Mouse (Mus musculus): ENCODE measurements around the gene Ptbp1. TPM values are rescaled to one million over a fixed set of nuclear protein-coding genes. Genes with fewer than 3 reads are reported as not detected.

Ptbp1 gene
- polyA plus RNA-seq, 1 experiment from 2014 or later = 141 TPM

- peaks cover 3% of the 10 kb centered on the region; the same call in 1 of the 2 replicates for H3K36me3 ChIP-seq (ENCODE audit: control insufficient read depth, insufficient read depth, low read length)
- ATAC-seq (ENCODE audit: low FRiP score) (no peak), DNase-seq (ENCODE audit: low spot score) (no peak)
- no peak overlapping the region for H3K4me2 ChIP-seq (replicated peaks; ENCODE audit: low read depth, low read length)
- WGBS = 90% methylated on average over 9 of the region's 9 CpGs
- H3K4me3 ChIP-seq (ENCODE audit: low read depth, low read length) = no peak overlapping the region
- no peaks in the 10 kb centered on the region for H3K4me1 ChIP-seq (replicated peaks; ENCODE audit: control insufficient read depth, insufficient read depth, low read length)
- no peak overlapping the region for H3K9ac ChIP-seq (ENCODE audit: low read depth, low read length)
- H3K27me3 ChIP-seq (ENCODE audit: control insufficient read depth, insufficient read depth, low read length) = no peaks in the 10 kb centered on the region; the same call in 1 of the 2 replicates
- no peaks in the 10 kb centered on the region for H3K9me3 ChIP-seq (ENCODE audit: control insufficient read depth, low read length)
- no peak overlapping the region for H3K27ac ChIP-seq (ENCODE audit: low read depth, low read length)
These were observed 52.5 kb downstream of the Ptbp1 start for GRCm38 (mm10) chr10:79906712-79907111.

- H3K4me3 ChIP-seq (ENCODE audit: low read depth, low read length) = no peak overlapping the region
- no peak overlapping the region for H3K27ac ChIP-seq (ENCODE audit: low read depth, low read length)
These were observed 53.2 kb downstream of the Ptbp1 start for GRCm38 (mm10) chr10:79907415-79907814.

GRCm38 (mm10) chr10:79908167-79909091 lies 54.2 kb downstream of the Ptbp1 start, which contains the start of gene Med16:
TSS of gene Med16 (minus strand) at chr10:79908923.
- H3K36me3 ChIP-seq (ENCODE audit: control insufficient read depth, insufficient read depth, low read length) = no peaks in the 10 kb centered on the region
- WGBS = 2% methylated on average over 52 of the region's 52 CpGs

More at GRCm38 (mm10) chr10:79907415-79907814, 53.2 kb downstream of the Ptbp1 start:
- Histone ChIP-seq H3K9me3 (ENCODE audit: control insufficient read depth, low read length) (no peaks in the 10 kb centered on the region), H3K9ac (ENCODE audit: low read depth, low read length) (no peak overlapping the region), H3K36me3 (ENCODE audit: control insufficient read depth, insufficient read depth, low read length) (peaks cover 3% of the 10 kb centered on the region; the same call in 1 of the 2 replicates), H3K4me2 (replicated peaks; ENCODE audit: low read depth, low read length) (no peak overlapping the region), H3K27me3 (ENCODE audit: control insufficient read depth, insufficient read depth, low read length) (no peaks in the 10 kb centered on the region; the same call in 1 of the 2 replicates), H3K4me1 (replicated peaks; ENCODE audit: control insufficient read depth, insufficient read depth, low read length) (no peaks in the 10 kb centered on the region)
- 95% methylated on average over 10 of the region's 10 CpGs for WGBS
- DNase-seq (ENCODE audit: low spot score) (no peak), ATAC-seq (ENCODE audit: low FRiP score) (no peak)

GRCm38 (mm10) chr10:79909092-79909922 lies 55.1 kb downstream of the Ptbp1 start:
- no peaks in the 10 kb centered on the region for H3K9me3 ChIP-seq (ENCODE audit: control insufficient read depth, low read length)
- peak overlapping the region; percentile 96 for H3K27ac ChIP-seq (ENCODE audit: low read depth, low read length)
- H3K4me3 ChIP-seq (ENCODE audit: low read depth, low read length) = no peak overlapping the region
- H3K36me3 ChIP-seq (ENCODE audit: control insufficient read depth, insufficient read depth, low read length) = no peaks in the 10 kb centered on the region
- 24% methylated on average over 14 of the region's 14 CpGs for WGBS
- no peak overlapping the region; the same call in 1 of the 2 replicates for H3K4me2 ChIP-seq (replicated peaks; ENCODE audit: low read depth, low read length)
- DNase-seq (ENCODE audit: low spot score) = peak; percentile 57
- ATAC-seq (ENCODE audit: low FRiP score) = peak; percentile 60; the same call in 1 of the 2 replicates
- H3K27me3 ChIP-seq (ENCODE audit: control insufficient read depth, insufficient read depth, low read length) = no peaks in the 10 kb centered on the region
- H3K4me1 ChIP-seq (replicated peaks; ENCODE audit: control insufficient read depth, insufficient read depth, low read length) = no peaks in the 10 kb centered on the region
- no peak overlapping the region; the same call in 1 of the 2 replicates for H3K9ac ChIP-seq (ENCODE audit: low read depth, low read length)

More at GRCm38 (mm10) chr10:79908167-79909091, 54.2 kb downstream of the Ptbp1 start, which contains the start of gene Med16:
- Histone ChIP-seq H3K4me2 (replicated peaks; ENCODE audit: low read depth, low read length) (peak within 1 kb of the TSS; percentile 42), H3K4me3 (ENCODE audit: low read depth, low read length) (peak within 1 kb of the TSS; percentile 65), H3K4me1 (replicated peaks; ENCODE audit: control insufficient read depth, insufficient read depth, low read length) (no peaks in the 10 kb centered on the region), H3K27ac (ENCODE audit: low read depth, low read length) (peak within 1 kb of the TSS; percentile 96), H3K27me3 (ENCODE audit: control insufficient read depth, insufficient read depth, low read length) (no peaks in the 10 kb centered on the region), H3K9ac (ENCODE audit: low read depth, low read length) (peak within 1 kb of the TSS; percentile 85), H3K9me3 (ENCODE audit: control insufficient read depth, low read length) (no peaks in the 10 kb centered on the region)
- ATAC-seq (ENCODE audit: low FRiP score) (peak; percentile 95), DNase-seq (ENCODE audit: low spot score) (peak; percentile 97)

- DNase-seq (ENCODE audit: low spot score) = no peak
- no peak within 1 kb of the TSS for H3K27ac ChIP-seq (ENCODE audit: low read depth, low read length)
- no peaks in the 10 kb centered on the region for H3K27me3 ChIP-seq (ENCODE audit: control insufficient read depth, insufficient read depth, low read length)
- 0 out of 2 replicates have a peak, but pooled peaks cover 4% of the 10 kb centered on the region for H3K4me1 ChIP-seq (replicated peaks; ENCODE audit: control insufficient read depth, insufficient read depth, low read length)
- WGBS = 92% methylated on average over 4 of the region's 4 CpGs
- no peak within 1 kb of the TSS for H3K4me2 ChIP-seq (replicated peaks; ENCODE audit: low read depth, low read length)
- no peak within 1 kb of the TSS for H3K9ac ChIP-seq (ENCODE audit: low read depth, low read length)
- H3K9me3 ChIP-seq (ENCODE audit: control insufficient read depth, low read length) = no peaks in the 10 kb centered on the region
- ATAC-seq (ENCODE audit: low FRiP score) = no peak
- H3K4me3 ChIP-seq (ENCODE audit: low read depth, low read length) = no peak within 1 kb of the TSS
- no peaks in the 10 kb centered on the region for H3K36me3 ChIP-seq (ENCODE audit: control insufficient read depth, insufficient read depth, low read length)
These were observed 56.3 kb downstream of the Ptbp1 start, which contains the start of gene Gm26602 for GRCm38 (mm10) chr10:79910556-79910955. TSS of gene Gm26602 (plus strand) at chr10:79910856.

- no peak overlapping the region for H3K9ac ChIP-seq (ENCODE audit: low read depth, low read length)
- no peaks in the 10 kb centered on the region for H3K9me3 ChIP-seq (ENCODE audit: control insufficient read depth, low read length)
- H3K27ac ChIP-seq (ENCODE audit: low read depth, low read length) = no peak overlapping the region
- H3K27me3 ChIP-seq (ENCODE audit: control insufficient read depth, insufficient read depth, low read length) = peaks cover under 1% of the 10 kb centered on the region
- H3K4me3 ChIP-seq (ENCODE audit: low read depth, low read length) = no peak overlapping the region
- H3K4me2 ChIP-seq (replicated peaks; ENCODE audit: low read depth, low read length) = no peak overlapping the region
- DNase-seq (ENCODE audit: low spot score) = no peak
- H3K4me1 ChIP-seq (replicated peaks; ENCODE audit: control insufficient read depth, insufficient read depth, low read length) = peaks cover 8% of the 10 kb centered on the region
- WGBS = 71% methylated on average over 20 of the region's 20 CpGs
- ATAC-seq (ENCODE audit: low FRiP score) = no peak
- no peaks in the 10 kb centered on the region for H3K36me3 ChIP-seq (ENCODE audit: control insufficient read depth, insufficient read depth, low read length)
These were observed 58.2 kb downstream of the Ptbp1 start for GRCm38 (mm10) chr10:79912412-79912811.

Other genes starting within 250 kb of the Ptbp1 start
- 0.06 and 0.19 TPM in 2 replicates for gene C2cd4c, start 240.4 kb upstream of the Ptbp1 start, polyA plus RNA-seq (2014; fragmentation: Nextera tagmentation; extraction: Ambion mirVana)
- gene Shc2, start 216.5 kb upstream of the Ptbp1 start, polyA plus RNA-seq (2014; fragmentation: Nextera tagmentation; extraction: Ambion mirVana) = 11.7 and 12.4 TPM in 2 replicates
- not detected in 2 replicates for gene Odf3l2, start 208.7 kb upstream of the Ptbp1 start, polyA plus RNA-seq (2014; fragmentation: Nextera tagmentation; extraction: Ambion mirVana)
- 1.1 and 1.6 TPM in 2 replicates for gene Madcam1, start 189.9 kb upstream of the Ptbp1 start, polyA plus RNA-seq (2014; fragmentation: Nextera tagmentation; extraction: Ambion mirVana)
- 69.6 and 70.8 TPM in 2 replicates for gene Tpgs1, start 185.1 kb upstream of the Ptbp1 start, polyA plus RNA-seq (2014; fragmentation: Nextera tagmentation; extraction: Ambion mirVana)
- gene Cdc34, start 172.2 kb upstream of the Ptbp1 start, polyA plus RNA-seq (2014; fragmentation: Nextera tagmentation; extraction: Ambion mirVana) = 153 and 159 TPM in 2 replicates
- gene Gzmm, start 165.4 kb upstream of the Ptbp1 start, polyA plus RNA-seq (2014; fragmentation: Nextera tagmentation; extraction: Ambion mirVana) = 0.42 and 0.73 TPM in 2 replicates
- gene Bsg, start 149.9 kb upstream of the Ptbp1 start, polyA plus RNA-seq (2014; fragmentation: Nextera tagmentation; extraction: Ambion mirVana) = 595 and 605 TPM in 2 replicates
- gene Hcn2, start 137.8 kb upstream of the Ptbp1 start, polyA plus RNA-seq (2014; fragmentation: Nextera tagmentation; extraction: Ambion mirVana) = 0.15 and 0.20 TPM in 2 replicates
- 23.5 and 26.8 TPM in 2 replicates for gene Polrmt, start 107.8 kb upstream of the Ptbp1 start, polyA plus RNA-seq (2014; fragmentation: Nextera tagmentation; extraction: Ambion mirVana)
- gene Fgf22, start 99.4 kb upstream of the Ptbp1 start, polyA plus RNA-seq (2014; fragmentation: Nextera tagmentation; extraction: Ambion mirVana) = 0.18 and 0.48 TPM in 2 replicates
- 79.4 and 80.5 TPM in 2 replicates for gene Rnf126, start 87.5 kb upstream of the Ptbp1 start, polyA plus RNA-seq (2014; fragmentation: Nextera tagmentation; extraction: Ambion mirVana)
- gene Fstl3, start 77.2 kb upstream of the Ptbp1 start, polyA plus RNA-seq (2014; fragmentation: Nextera tagmentation; extraction: Ambion mirVana) = 1.5 TPM in 2 replicates
- gene Prss57, start 63.5 kb upstream of the Ptbp1 start, polyA plus RNA-seq (2014; fragmentation: Nextera tagmentation; extraction: Ambion mirVana) = 0.13 TPM in 1 of 2 replicates, not detected in the other
- 129 and 132 TPM in 2 replicates for gene Palm, start 60.9 kb upstream of the Ptbp1 start, polyA plus RNA-seq (2014; fragmentation: Nextera tagmentation; extraction: Ambion mirVana)
- gene Misp, start 33.4 kb upstream of the Ptbp1 start, polyA plus RNA-seq (2014; fragmentation: Nextera tagmentation; extraction: Ambion mirVana) = 0.59 and 0.69 TPM in 2 replicates
- 9.4 and 10.5 TPM in 2 replicates for gene Prtn3, start 20.0 kb downstream of the Ptbp1 start, polyA plus RNA-seq (2014; fragmentation: Nextera tagmentation; extraction: Ambion mirVana)
- 129 and 150 TPM in 2 replicates for gene Plppr3, start 20.2 kb downstream of the Ptbp1 start, polyA plus RNA-seq (2014; fragmentation: Nextera tagmentation; extraction: Ambion mirVana)
- gene Elane, start 31.8 kb downstream of the Ptbp1 start, polyA plus RNA-seq (2014; fragmentation: Nextera tagmentation; extraction: Ambion mirVana) = 0.67 TPM in 1 of 2 replicates, not detected in the other
- not detected in 2 replicates for gene Cfd, start 36.4 kb downstream of the Ptbp1 start, polyA plus RNA-seq (2014; fragmentation: Nextera tagmentation; extraction: Ambion mirVana)
- 33.7 and 41.8 TPM in 2 replicates for gene Med16, start 54.5 kb downstream of the Ptbp1 start, polyA plus RNA-seq (2014; fragmentation: Nextera tagmentation; extraction: Ambion mirVana)
- 23.6 and 25.3 TPM in 2 replicates for gene Gm26602, start 56.4 kb downstream of the Ptbp1 start, polyA plus RNA-seq (2014; fragmentation: Nextera tagmentation; extraction: Ambion mirVana)
- 0.26 and 0.36 TPM in 2 replicates for gene Kiss1r, start 62.5 kb downstream of the Ptbp1 start, polyA plus RNA-seq (2014; fragmentation: Nextera tagmentation; extraction: Ambion mirVana)
- gene R3hdm4, start 66.8 kb downstream of the Ptbp1 start, polyA plus RNA-seq (2014; fragmentation: Nextera tagmentation; extraction: Ambion mirVana) = 131 and 139 TPM in 2 replicates
- 4.9 and 9.0 TPM in 2 replicates for gene Arid3a, start 72.6 kb downstream of the Ptbp1 start, polyA plus RNA-seq (2014; fragmentation: Nextera tagmentation; extraction: Ambion mirVana)
- 94.7 and 102 TPM in 2 replicates for gene Wdr18, start 105.7 kb downstream of the Ptbp1 start, polyA plus RNA-seq (2014; fragmentation: Nextera tagmentation; extraction: Ambion mirVana)
- gene Grin3b, start 116.3 kb downstream of the Ptbp1 start, polyA plus RNA-seq (2014; fragmentation: Nextera tagmentation; extraction: Ambion mirVana) = 0.29 and 0.49 TPM in 2 replicates
- 14.6 and 16.1 TPM in 2 replicates for gene Tmem259, start 129.9 kb downstream of the Ptbp1 start, polyA plus RNA-seq (2014; fragmentation: Nextera tagmentation; extraction: Ambion mirVana)
- 180 and 221 TPM in 2 replicates for gene Cnn2, start 134.2 kb downstream of the Ptbp1 start, polyA plus RNA-seq (2014; fragmentation: Nextera tagmentation; extraction: Ambion mirVana)
- gene Abca7, start 142.1 kb downstream of the Ptbp1 start, polyA plus RNA-seq (2014; fragmentation: Nextera tagmentation; extraction: Ambion mirVana) = 2.6 TPM in 2 replicates
- gene Arhgap45, start 162.2 kb downstream of the Ptbp1 start, polyA plus RNA-seq (2014; fragmentation: Nextera tagmentation; extraction: Ambion mirVana) = 4.1 and 4.3 TPM in 2 replicates
- gene Polr2e, start 185.4 kb downstream of the Ptbp1 start, polyA plus RNA-seq (2014; fragmentation: Nextera tagmentation; extraction: Ambion mirVana) = 215 and 222 TPM in 2 replicates
- 543 and 552 TPM in 2 replicates for gene Gpx4, start 192.7 kb downstream of the Ptbp1 start, polyA plus RNA-seq (2014; fragmentation: Nextera tagmentation; extraction: Ambion mirVana)